Mouse (Mus musculus) heart, embryonic 15.5 days (tissue): ENCODE measurements at regions not wholly inside any gene's neighbourhood (a gene's known extent, or its start where the extent isn't known, plus 50 kb on each side); places are given as distances from the start of the nearest gene placed in this dataset.

Experiments used
- ATAC-seq: fragments of 200-750 bp; cut with Nextera tagmentation; replicated peaks from 2 replicates; pipeline ENCODE4 v1.8.0; 2017; ENCODE audit warnings: low read depth, moderate TSS enrichment; ENCODE audit not compliant: insufficient number of reproducible peaks, insufficient read depth, low FRiP score
- H3K27ac ChIP-seq: fragments of 300-500 bp; sonication (generic); 2 replicates; pipeline ENCODE4 v1.5.1; 2015; ENCODE audit warnings: mild to moderate bottlenecking, inconsistent platforms
- H3K27me3 ChIP-seq: fragments of 300-500 bp; sonication (generic); 2 replicates; pipeline ENCODE4 v1.6.1; 2015; ENCODE audit warnings: inconsistent platforms
- H3K36me3 ChIP-seq: fragments of 300-500 bp; sonication (generic); 2 replicates; pipeline ENCODE4 v1.6.1; 2015; ENCODE audit warnings: mild to moderate bottlenecking, inconsistent platforms
- H3K4me1 ChIP-seq: fragments of 300-500 bp; sonication (generic); replicated peaks from 2 replicates; pipeline ENCODE4 v1.6.1; 2015; ENCODE audit warnings: inconsistent platforms
- H3K4me2 ChIP-seq: fragments of 300-500 bp; sonication (generic); 2 replicates; pipeline ENCODE4 v1.6.1; 2015; ENCODE audit warnings: inconsistent platforms, mild to moderate bottlenecking, moderate library complexity
- H3K4me3 ChIP-seq: fragments of 300-500 bp; sonication (generic); 2 replicates; pipeline ENCODE4 v1.5.1; 2015; ENCODE audit warnings: mild to moderate bottlenecking, inconsistent platforms
- H3K9ac ChIP-seq: fragments of 300-500 bp; sonication (generic); 2 replicates; pipeline ENCODE4 v1.6.1; 2015; ENCODE audit warnings: mild to moderate bottlenecking, inconsistent platforms
- H3K9me3 ChIP-seq: fragments of 300-500 bp; sonication (generic); replicated peaks from 2 replicates; pipeline ENCODE4 v1.6.1; 2016; ENCODE audit warnings: inconsistent platforms
- WGBS: fragments of 180-500 bp; shearing (Covaris S2); methylation state at CpG from one replicate; pipeline ENCODE4 v1.1.7; 2015; ENCODE audit warnings: mixed read lengths; 5-methylcytosine and 5-hydroxymethylcytosine counted together

DNA sequence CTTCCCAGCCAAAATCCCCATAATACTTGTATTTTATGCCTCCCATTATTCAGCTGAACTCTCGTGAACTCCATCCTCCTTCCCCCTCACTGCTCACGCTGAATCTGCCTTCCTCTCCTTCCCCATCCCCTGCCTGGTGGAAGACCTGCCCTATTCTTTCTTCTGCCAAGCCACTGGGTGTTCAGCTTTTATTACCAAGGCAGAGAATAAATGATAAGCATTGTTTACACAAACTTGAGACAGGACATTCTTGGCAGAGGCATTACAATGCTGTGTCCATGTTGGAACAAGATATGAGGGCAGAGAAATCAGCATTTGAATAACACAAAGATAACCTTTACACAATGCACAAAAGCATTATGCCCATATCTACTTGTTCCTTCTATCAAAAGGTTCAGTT lies 80.2 kb downstream of the Dhrs2 start:
- Histone ChIP-seq H3K4me1 (peaks cover 5% of the 10 kb centered on the region), H3K27ac (no peak overlapping the region), H3K9me3 (no peaks in the 10 kb centered on the region), H3K9ac (no peak overlapping the region), H3K4me3 (no peak overlapping the region), H3K27me3 (no peaks in the 10 kb centered on the region), H3K36me3 (no peaks in the 10 kb centered on the region), H3K4me2 (no peak overlapping the region)
- ATAC-seq: no peak
- 41% methylated on average over 2 of the region's 2 CpGs for WGBS

DNA sequence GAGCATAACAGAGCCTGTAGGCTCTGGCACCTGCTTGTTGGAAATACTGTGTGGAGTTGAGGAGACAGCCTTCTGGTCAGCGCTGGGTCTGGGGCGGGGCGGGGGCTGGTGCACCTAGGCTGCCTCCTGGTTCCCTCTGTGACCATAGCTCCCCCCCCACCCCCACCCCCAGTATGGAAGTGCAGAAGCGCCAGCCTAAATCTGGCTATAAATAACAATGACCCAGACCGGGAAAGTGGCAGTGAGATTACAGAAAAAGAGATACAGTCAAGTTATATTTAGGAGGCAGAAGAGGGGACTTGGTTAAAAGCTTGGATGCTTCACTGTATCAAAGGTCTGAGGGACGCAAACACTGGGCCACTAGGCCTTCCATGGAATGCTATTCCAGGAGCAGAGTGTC lies 91.8 kb downstream of the Dhrs2 start:
- H3K36me3 ChIP-seq: no peaks in the 10 kb centered on the region
- H3K4me3 ChIP-seq: no peak overlapping the region
- peaks cover 5% of the 10 kb centered on the region; the same call in 1 of the 2 replicates for H3K4me1 ChIP-seq
- no peak overlapping the region for H3K9ac ChIP-seq
- no peaks in the 10 kb centered on the region for H3K9me3 ChIP-seq
- WGBS: 32% methylated on average over 6 of the region's 6 CpGs
- ATAC-seq: peak; percentile 87
- H3K4me2 ChIP-seq: peak overlapping the region; percentile 13
- H3K27me3 ChIP-seq: no peaks in the 10 kb centered on the region
- H3K27ac ChIP-seq: peak overlapping the region; percentile 90

DNA sequence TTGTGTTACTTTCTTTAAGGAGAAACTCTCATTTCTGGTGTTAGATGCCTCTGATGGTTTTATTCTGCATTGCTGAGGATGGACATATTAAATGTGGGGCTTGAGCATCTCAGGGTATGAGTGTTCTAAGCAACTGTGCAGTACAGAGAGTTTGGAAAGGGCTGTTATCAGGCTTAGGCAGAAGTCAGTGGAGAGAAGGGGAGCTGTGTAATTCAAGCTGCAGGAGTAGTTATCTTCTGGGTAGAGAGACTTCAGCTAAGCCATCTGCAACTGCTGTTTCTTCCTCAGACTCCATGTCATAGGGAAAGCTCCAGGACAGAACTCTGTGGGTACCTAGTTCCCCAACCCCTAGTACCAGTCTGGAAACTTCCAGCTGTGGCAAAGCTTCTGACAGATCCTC lies 102.1 kb downstream of the Dhrs2 start:
- no peak for ATAC-seq
- Histone ChIP-seq H3K4me3 (no peak overlapping the region), H3K36me3 (no peaks in the 10 kb centered on the region), H3K9ac (no peak overlapping the region), H3K4me1 (0 out of 2 replicates have a peak, but pooled peaks cover 3% of the 10 kb centered on the region), H3K9me3 (no peaks in the 10 kb centered on the region), H3K27me3 (no peaks in the 10 kb centered on the region), H3K27ac (no peak overlapping the region), H3K4me2 (no peak overlapping the region)

DNA sequence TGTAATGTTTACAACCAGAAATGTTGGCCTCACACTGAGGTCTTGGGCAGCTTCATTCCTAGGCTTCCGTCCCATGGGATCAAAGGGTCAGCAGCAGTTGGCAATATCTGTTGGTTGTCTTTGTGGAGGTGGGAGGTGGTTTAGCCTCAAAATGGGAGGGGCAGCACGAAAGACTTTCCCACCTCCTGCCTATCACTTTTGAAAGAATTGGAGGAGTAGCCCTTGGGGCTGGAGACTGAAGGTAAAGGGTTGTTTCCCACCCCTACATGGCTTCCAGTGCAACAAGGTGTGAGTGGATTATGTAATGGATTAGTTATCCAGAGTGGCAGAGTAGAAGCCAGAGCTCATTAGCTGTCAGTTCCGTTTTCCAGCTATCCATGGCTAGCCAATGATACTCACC lies 102.5 kb downstream of the Dhrs2 start:
- H3K4me1 ChIP-seq: 0 out of 2 replicates have a peak, but pooled peaks cover 3% of the 10 kb centered on the region
- 57% methylated on average over 3 of the region's 3 CpGs for WGBS

DNA sequence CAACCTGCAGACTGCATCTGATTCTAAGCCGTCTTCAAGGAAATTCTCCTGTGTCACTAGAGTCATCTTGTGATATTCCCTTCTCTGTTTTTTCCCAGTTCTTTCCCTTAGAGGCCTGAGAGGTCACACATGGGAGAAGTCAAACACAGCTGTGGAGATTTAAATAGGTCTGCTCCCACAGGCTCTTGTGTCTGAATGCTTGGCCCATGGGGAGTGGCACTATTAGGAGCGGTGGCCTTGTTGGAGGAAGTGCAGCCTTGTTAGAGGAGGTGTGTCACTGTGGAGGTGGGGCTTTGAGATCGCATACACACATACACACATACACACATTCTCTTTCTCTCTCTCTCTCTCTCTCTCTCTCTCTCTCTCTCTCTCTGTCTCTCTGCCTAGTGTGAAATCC lies 112.0 kb downstream of the Dhrs2 start:
- no peak overlapping the region for H3K4me2 ChIP-seq

More for the DNA sequence above, 102.5 kb downstream of the Dhrs2 start:
- H3K27ac ChIP-seq: no peak overlapping the region
- H3K4me3 ChIP-seq: no peak overlapping the region
- H3K27me3 ChIP-seq: no peaks in the 10 kb centered on the region
- no peaks in the 10 kb centered on the region for H3K9me3 ChIP-seq
- no peak overlapping the region for H3K4me2 ChIP-seq
- no peak overlapping the region for H3K9ac ChIP-seq
- ATAC-seq: no peak
- H3K36me3 ChIP-seq: no peaks in the 10 kb centered on the region

DNA sequence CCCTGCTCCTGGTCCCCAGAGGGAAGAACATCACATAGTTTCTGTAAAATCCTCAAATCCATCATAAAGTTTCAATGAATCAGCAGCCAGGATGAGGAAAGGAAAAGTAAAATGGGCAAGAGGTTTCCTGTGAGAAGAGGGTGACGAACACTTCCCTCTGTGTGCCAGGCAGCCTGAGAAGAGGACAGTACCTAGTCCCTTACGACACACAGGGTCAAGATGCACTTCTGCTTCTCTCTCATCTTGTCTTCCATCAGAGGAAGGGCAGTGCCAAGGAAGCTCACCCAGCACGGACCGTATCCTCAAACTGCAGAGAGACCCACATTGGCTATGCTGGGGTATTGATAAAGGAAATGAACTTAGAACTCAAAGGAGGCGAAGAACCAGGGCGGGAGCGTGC lies 112.5 kb downstream of the Dhrs2 start:
- H3K4me3 ChIP-seq: no peak overlapping the region
- no peak for ATAC-seq
- H3K4me1 ChIP-seq: peaks cover 20% of the 10 kb centered on the region
- WGBS: 91% methylated on average over 7 of the region's 7 CpGs
- no peak overlapping the region for H3K9ac ChIP-seq
- H3K4me2 ChIP-seq: no peak overlapping the region
- H3K27me3 ChIP-seq: no peaks in the 10 kb centered on the region
- no peak overlapping the region for H3K27ac ChIP-seq
- H3K9me3 ChIP-seq: no peaks in the 10 kb centered on the region
- H3K36me3 ChIP-seq: no peaks in the 10 kb centered on the region

More for the DNA sequence above, 112.0 kb downstream of the Dhrs2 start:
- Histone ChIP-seq H3K9ac (no peak overlapping the region), H3K4me3 (no peak overlapping the region), H3K4me1 (peaks cover 15% of the 10 kb centered on the region), H3K36me3 (no peaks in the 10 kb centered on the region), H3K27ac (no peak overlapping the region), H3K9me3 (no peaks in the 10 kb centered on the region), H3K27me3 (no peaks in the 10 kb centered on the region)
- WGBS: 59% methylated on average over 3 of the region's 3 CpGs
- ATAC-seq: no peak

DNA sequence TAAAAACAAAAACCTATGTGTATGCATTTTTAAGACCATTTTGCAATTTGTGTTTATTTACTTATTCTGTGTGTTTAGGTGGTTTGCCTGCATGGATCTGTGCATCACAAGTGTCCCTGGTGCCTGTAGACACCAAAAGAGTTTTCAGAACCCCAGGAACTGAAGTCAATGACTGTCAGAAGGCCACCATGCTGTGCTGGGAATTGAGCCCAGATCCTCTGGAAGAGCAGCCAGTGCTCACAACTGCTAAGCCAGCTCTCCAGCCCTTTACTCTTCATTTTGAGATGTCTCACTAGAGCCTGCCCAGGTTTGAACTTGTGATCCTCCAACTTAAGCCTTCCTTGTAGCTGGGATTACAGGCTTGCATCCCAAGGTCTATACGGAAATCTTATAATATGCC lies 113.8 kb downstream of the Dhrs2 start:
- Histone ChIP-seq H3K9me3 (no peaks in the 10 kb centered on the region), H3K9ac (no peak overlapping the region), H3K27ac (no peak overlapping the region), H3K4me3 (no peak overlapping the region), H3K4me2 (no peak overlapping the region), H3K4me1 (peaks cover 21% of the 10 kb centered on the region), H3K36me3 (no peaks in the 10 kb centered on the region), H3K27me3 (no peaks in the 10 kb centered on the region)
- ATAC-seq: no peak
- WGBS: 86% methylated on average over 1 of the region's 1 CpGs

DNA sequence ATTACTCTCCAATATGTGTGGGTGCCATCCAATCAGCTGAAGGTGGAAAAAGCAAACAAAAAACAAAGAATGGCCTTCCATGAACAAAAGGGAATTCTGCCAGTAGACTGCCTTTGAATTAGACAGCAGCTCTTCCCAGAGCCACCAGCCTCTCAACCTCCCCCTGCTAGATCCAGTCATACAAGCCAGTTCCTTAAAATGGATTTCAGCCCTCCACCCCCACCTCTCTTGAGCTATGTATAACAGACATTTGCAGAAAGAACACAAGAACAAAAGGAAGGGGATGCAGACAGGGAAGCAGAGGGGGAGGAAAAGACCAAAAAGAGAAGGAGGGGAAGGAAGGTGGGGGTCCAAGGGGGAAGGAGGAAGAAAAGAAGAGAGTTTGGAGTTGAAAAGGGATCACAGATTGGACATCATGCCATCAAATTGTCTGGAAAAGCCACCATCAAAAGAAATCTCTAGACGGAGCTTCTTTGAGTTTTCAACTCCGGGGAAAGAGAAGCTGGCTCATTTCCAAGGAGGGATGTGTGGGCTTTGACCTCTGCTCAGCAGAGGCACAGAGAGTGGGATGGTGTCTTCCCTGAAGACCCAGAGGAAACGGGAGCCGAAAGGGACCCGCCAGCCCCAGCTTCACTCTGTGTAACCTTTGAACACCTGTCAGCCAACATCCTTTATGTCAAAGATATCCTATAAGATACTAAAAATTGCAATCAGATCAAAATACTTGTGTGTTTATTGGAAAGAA lies 114.8 kb downstream of the Dhrs2 start:
- Histone ChIP-seq H3K9me3 (no peaks in the 10 kb centered on the region), H3K4me1 (peaks cover 21% of the 10 kb centered on the region), H3K27me3 (no peaks in the 10 kb centered on the region), H3K9ac (no peak overlapping the region), H3K4me2 (no peak overlapping the region), H3K36me3 (no peaks in the 10 kb centered on the region), H3K4me3 (no peak overlapping the region), H3K27ac (peak overlapping the region; percentile 52)
- ATAC-seq: no peak
- WGBS: 39% methylated on average over 5 of the region's 5 CpGs

DNA sequence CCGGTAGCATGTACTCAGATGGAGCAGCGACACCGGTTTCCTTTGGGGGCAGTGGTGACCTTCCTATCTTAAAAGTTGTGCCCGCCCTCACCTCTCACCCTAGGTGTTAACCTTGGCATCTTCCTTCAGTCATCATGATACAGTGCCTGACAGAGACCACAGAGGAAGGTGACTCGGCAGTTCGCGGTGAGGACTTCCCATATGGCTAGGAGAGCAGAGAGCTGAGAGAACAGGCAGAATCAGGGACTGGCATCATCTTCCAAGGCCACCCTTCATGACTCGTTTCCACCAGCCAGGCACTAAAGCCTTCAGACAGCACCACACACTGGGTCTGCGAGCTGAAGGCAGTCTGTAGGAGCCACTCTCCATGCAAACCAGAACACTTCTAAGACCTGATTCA lies 116.2 kb downstream of the Dhrs2 start:
- no peak overlapping the region for H3K9ac ChIP-seq
- H3K4me1 ChIP-seq: peaks cover 21% of the 10 kb centered on the region
- ATAC-seq: 0 out of 2 replicates have a peak, but pooled peaks have one; percentile 27
- H3K9me3 ChIP-seq: no peaks in the 10 kb centered on the region
- H3K36me3 ChIP-seq: no peaks in the 10 kb centered on the region
- peak overlapping the region; percentile 59 for H3K27ac ChIP-seq
- WGBS: 56% methylated on average over 9 of the region's 9 CpGs
- no peaks in the 10 kb centered on the region for H3K27me3 ChIP-seq
- H3K4me3 ChIP-seq: no peak overlapping the region
- no peak overlapping the region for H3K4me2 ChIP-seq

DNA sequence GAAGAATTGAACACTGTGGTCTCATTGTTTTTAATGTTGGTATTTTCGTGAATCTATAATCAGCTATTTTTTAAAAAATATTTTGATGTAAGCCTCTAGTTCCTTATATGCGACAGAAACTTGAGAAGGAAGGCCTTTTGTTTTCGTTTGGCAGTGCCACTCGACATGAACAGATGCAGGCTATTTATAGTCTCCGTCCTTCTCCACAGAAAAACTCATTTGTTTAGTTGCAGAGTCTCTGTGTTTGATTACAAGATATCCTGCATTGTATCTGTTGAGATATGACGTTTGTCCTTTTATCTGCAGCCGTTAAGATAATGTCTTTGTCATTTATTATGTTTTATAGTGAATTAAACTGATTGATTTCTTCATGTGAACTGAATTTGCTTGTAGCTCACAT lies 116.7 kb downstream of the Dhrs2 start:
- ATAC-seq: no peak
- Histone ChIP-seq H3K4me2 (no peak overlapping the region), H3K36me3 (no peaks in the 10 kb centered on the region), H3K27me3 (no peaks in the 10 kb centered on the region), H3K9ac (no peak overlapping the region), H3K9me3 (no peaks in the 10 kb centered on the region), H3K4me3 (no peak overlapping the region), H3K4me1 (peaks cover 21% of the 10 kb centered on the region), H3K27ac (peak overlapping the region; percentile 59)
- WGBS: 23% methylated on average over 7 of the region's 7 CpGs

DNA sequence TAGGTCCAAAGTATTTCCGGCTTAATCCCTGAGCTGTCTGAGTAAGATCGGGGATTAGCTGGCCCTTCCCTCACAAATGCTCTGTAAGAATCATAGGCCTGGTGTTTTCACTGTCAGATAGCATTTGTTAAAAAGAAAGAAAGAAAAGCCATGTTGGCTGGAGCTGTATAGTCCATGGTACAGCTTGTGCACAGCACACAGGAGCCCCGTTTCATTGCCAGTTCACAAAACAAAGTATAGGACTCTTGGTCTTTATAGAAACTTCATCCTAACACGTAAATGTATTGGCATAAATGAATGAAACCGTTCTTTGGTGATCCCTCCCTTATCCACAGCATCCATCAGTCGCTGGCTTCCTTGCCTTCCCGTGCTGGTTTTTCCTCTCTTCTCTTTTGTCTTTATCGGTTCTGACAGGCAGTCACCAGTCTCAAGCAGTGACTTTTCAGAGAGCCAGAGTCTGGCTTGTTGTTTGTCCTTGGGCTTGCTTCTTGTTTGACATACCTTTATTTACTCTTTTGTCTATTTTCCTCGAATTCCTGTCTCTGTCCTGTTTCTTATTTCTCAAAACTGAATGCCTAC lies 117.3 kb downstream of the Dhrs2 start:
- no peaks in the 10 kb centered on the region for H3K36me3 ChIP-seq
- 51% methylated on average over 9 of the region's 9 CpGs for WGBS

DNA sequence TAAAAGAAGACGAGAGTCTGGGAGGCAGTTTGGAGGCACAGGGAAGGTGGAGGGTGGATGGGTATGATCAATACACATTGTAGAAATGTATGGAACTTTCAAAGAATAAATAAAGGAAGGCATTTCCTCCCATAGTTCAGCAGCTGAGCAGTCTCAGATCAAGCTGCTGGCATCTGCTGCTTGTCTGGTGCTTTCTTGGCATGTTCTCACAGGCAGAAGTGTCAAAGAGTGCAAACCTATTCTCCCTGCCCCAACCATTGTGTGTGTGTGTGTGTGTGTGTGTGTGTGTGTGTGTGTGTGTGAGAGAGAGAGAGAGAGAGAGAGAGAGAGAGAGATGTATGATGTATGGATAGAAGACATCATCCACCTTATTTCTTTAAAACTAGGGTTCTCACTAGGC lies 121.5 kb downstream of the Dhrs2 start:
- 57% methylated on average over 1 of the region's 1 CpGs for WGBS
- Histone ChIP-seq H3K4me2 (no peak overlapping the region), H3K4me3 (no peak overlapping the region), H3K9ac (no peak overlapping the region), H3K4me1 (peaks cover 6% of the 10 kb centered on the region; the same call in 1 of the 2 replicates), H3K27me3 (no peaks in the 10 kb centered on the region), H3K36me3 (no peaks in the 10 kb centered on the region), H3K9me3 (no peaks in the 10 kb centered on the region), H3K27ac (no peak overlapping the region)
- ATAC-seq: no peak

More for the DNA sequence above, 117.3 kb downstream of the Dhrs2 start:
- ATAC-seq: no peak
- Histone ChIP-seq H3K4me1 (peaks cover 19% of the 10 kb centered on the region), H3K4me3 (no peak overlapping the region), H3K27me3 (no peaks in the 10 kb centered on the region), H3K27ac (0 out of 2 replicates have a peak overlapping the region, but pooled peaks have one; percentile 10), H3K9ac (no peak overlapping the region), H3K4me2 (no peak overlapping the region), H3K9me3 (no peaks in the 10 kb centered on the region)
